Mouse (Mus musculus): Measurements from ENCODE around the gene Gsdma2. TPM values are rescaled to one million over a fixed set of nuclear protein-coding genes. Genes with fewer than 3 reads are reported as not detected.
A peak's percentile ranks its signal among the peaks of the same experiment; 100 is the strongest.
"Not testable (repeated sequence)": the region's sequence is repeated elsewhere in the genome, so short reads cannot be mapped to it uniquely, and the experiment has no call there.

Gsdma2 gene
- total and polyA plus RNA-seq, 3 experiments, result not detected

DNA sequence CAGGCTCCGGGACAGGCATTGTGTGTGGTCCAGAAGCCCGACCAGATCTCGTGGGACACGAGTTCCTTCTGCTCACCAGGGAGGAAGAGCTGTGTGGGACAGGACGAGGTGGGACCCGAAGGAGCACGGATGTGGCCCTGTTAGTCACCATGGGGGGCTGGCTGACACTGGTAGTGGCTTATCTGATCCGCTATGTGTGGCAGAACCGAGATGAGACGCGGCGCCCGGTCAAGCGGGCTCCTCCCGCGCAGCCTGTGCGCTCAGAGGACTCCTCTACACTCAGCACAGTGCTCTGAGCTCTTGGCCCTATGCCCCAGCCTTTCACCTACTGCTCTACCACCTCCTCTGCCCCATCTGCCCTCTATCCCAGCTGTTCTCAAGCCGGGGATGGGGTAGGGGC is 47.3 kb upstream of the Gsdma2 start (continued):
- TF ChIP-seq POLR2AphosphoS5 (IDR thresholded peaks at IDR 0.05; ENCODE audit: borderline replicate concordance, low read depth, low read length) (no peak), NELFE (IDR thresholded peaks at IDR 0.05; ENCODE audit: low read depth, low read length) (no peak), HCFC1 (IDR thresholded peaks at IDR 0.05; ENCODE audit: low read depth, low read length) (no peak)

DNA sequence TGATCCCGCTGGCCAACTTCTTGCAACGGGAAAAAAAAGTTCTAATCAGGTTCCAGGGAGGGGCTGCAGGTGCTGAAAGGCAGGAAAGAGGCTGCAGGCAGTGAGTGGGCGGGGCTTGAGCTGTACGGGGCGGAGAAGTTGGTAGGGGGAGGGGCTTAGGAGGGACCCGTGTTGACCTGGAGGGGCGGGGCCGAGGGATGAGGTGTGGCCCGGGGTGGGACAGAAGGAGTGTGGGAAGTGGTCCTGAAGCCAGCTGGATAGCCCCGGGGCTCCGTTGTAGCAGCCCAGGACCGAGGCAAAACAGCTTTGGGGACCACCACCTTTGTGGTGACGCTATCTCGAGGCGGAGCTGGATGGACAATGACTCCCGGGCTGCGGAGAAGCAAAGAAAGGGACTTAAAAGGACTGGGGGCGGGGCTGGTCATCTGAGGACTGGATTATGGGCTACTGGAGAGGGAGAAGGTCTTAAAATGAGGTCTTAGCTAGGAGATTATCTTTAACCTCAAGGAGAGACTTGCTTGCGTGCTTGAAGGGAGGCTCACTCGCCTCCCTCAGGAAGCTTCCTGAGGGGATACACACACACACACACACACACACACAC is 44.4 kb upstream of the Gsdma2 start:
- TF ChIP-seq E2F4 (IDR thresholded peaks at IDR 0.05; ENCODE audit: borderline replicate concordance, low read depth, low read length) (no peak), RCOR1 (IDR thresholded peaks at IDR 0.05; ENCODE audit: low read depth, low read length) (no peak), ZMIZ1 (IDR thresholded peaks at IDR 0.05; ENCODE audit: low read depth, low read length) (no peak), SIN3A (IDR thresholded peaks at IDR 0.05; ENCODE audit: low read length) (no peak), NELFE (IDR thresholded peaks at IDR 0.05; ENCODE audit: low read depth, low read length) (no peak), GATA1 (IDR thresholded peaks at IDR 0.05; ENCODE audit: low read depth, low read length) (no peak)
- no peak overlapping the region for H3K9ac ChIP-seq (ENCODE audit: control insufficient read depth, low read depth, low read length, poor library complexity, severe bottlenecking)
- H3K36me3 ChIP-seq (ENCODE audit: control insufficient read depth in 1 of 2, insufficient read depth in 2 of 2, low read length in 2 of 2), result 0 out of 4 replicates have a peak, but pooled peaks cover 0 to 2% of the 10 kb centered on the region in 2 experiments
- no peaks in the 10 kb centered on the region for H3K79me2 ChIP-seq (ENCODE audit: control insufficient read depth, insufficient read depth, low read length, poor library complexity)
- DNase-seq (ENCODE audit: low read depth, low spot score), result peak; percentile 73
- H3K4me3 ChIP-seq (ENCODE audit: control insufficient read depth in 1 of 2, insufficient read depth in 1 of 2, low read depth in 2 of 2, low read length in 2 of 2), result peak overlapping the region; percentile 30 to 40; a peak in 3 of 4 replicates
- no peaks in the 10 kb centered on the region for H3K9me3 ChIP-seq (replicated peaks; ENCODE audit: insufficient read depth, low read length)
- H3K4me1 ChIP-seq (ENCODE audit: control insufficient read depth in 1 of 2, insufficient read depth in 2 of 2, low read length in 2 of 2), result peaks cover 2 to 5% of the 10 kb centered on the region in 2 experiments; a peak in 2 of 4 replicates
- H3K27ac ChIP-seq (ENCODE audit: control insufficient read depth, low read depth, low read length), result no peak overlapping the region
- H3K27me3 ChIP-seq (ENCODE audit: control insufficient read depth in 1 of 2, insufficient read depth in 2 of 2, low read length in 2 of 2), result peaks cover 8 to 9% of the 10 kb centered on the region in 2 experiments

DNA sequence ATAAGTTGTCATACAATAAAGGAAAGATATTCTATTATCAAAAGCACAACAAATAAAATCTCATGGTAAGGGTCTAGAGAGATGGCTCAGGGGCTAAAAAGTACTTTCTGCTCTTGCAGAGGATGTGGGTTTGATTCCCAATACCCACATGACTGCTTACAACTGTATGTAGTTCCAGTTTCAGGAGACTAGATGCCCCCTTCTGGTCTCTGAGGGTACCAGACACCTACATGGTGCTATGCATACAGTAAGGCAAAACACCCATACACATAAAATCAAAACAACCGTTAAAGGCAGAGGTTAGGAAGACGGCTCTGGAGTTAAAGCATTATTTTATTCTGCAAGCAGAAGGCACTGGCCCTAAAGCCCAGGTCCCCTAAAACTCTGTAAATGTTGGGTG is 42.6 kb upstream of the Gsdma2 start:
- TF ChIP-seq ZC3H11A (IDR thresholded peaks at IDR 0.05; ENCODE audit: low read depth, low read length) (peak; percentile 53), RAD21 (IDR thresholded peaks at IDR 0.05; ENCODE audit: low read depth, low read length) (peak; percentile 61), MEF2A (IDR thresholded peaks at IDR 0.05; ENCODE audit: extremely low read depth, insufficient replicate concordance, low read depth, low read length, poor library complexity, severe bottlenecking) (no peak), GATA1 (IDR thresholded peaks at IDR 0.05; ENCODE audit: low read depth, low read length) (no peak), CTCF (IDR thresholded peaks at IDR 0.05 in 2 of 3, conservative IDR thresholded peaks at IDR 0.05 in 1 of 3; ENCODE audit: control insufficient read depth in 1 of 3, insufficient read depth in 1 of 3, low read depth in 2 of 3, low read length in 3 of 3, poor library complexity in 1 of 3, severe bottlenecking in 1 of 3) (peak; percentile 28 to 79 (median 34)), USF1 (IDR thresholded peaks at IDR 0.05; ENCODE audit: low read depth, low read length) (0 out of 2 replicates have a peak, but pooled peaks have one; percentile 20), ZNF384 (IDR thresholded peaks at IDR 0.05; ENCODE audit: low read depth, low read length) (no peak), SMC3 (IDR thresholded peaks at IDR 0.05; ENCODE audit: low read depth, low read length) (peak; percentile 79), CHD1 (IDR thresholded peaks at IDR 0.05; ENCODE audit: low read depth, low read length) (no peak)
- Histone ChIP-seq H3K4me3 (ENCODE audit: control insufficient read depth in 1 of 2, insufficient read depth in 1 of 2, low read depth in 2 of 2, low read length in 2 of 2) (no peak overlapping the region), H3K27me3 (ENCODE audit: control insufficient read depth in 1 of 2, insufficient read depth in 2 of 2, low read length in 2 of 2) (peaks cover 13 to 16% of the 10 kb centered on the region in 2 experiments), H3K9ac (ENCODE audit: control insufficient read depth, low read depth, low read length, poor library complexity, severe bottlenecking) (no peak overlapping the region), H3K79me2 (ENCODE audit: control insufficient read depth, insufficient read depth, low read length, poor library complexity) (no peaks in the 10 kb centered on the region), H3K9me3 (replicated peaks; ENCODE audit: insufficient read depth, low read length) (no peaks in the 10 kb centered on the region), H3K27ac (ENCODE audit: control insufficient read depth, low read depth, low read length) (no peak overlapping the region), H3K36me3 (ENCODE audit: control insufficient read depth in 1 of 2, insufficient read depth in 2 of 2, low read length in 2 of 2) (0 out of 4 replicates have a peak, but pooled peaks cover 0 to 2% of the 10 kb centered on the region in 2 experiments), H3K4me1 (ENCODE audit: control insufficient read depth in 1 of 2, insufficient read depth in 2 of 2, low read length in 2 of 2) (peaks cover 2 to 5% of the 10 kb centered on the region in 2 experiments; a peak in 2 of 4 replicates)
- DNase-seq (ENCODE audit: low read depth, low spot score), result peak; percentile 60

DNA sequence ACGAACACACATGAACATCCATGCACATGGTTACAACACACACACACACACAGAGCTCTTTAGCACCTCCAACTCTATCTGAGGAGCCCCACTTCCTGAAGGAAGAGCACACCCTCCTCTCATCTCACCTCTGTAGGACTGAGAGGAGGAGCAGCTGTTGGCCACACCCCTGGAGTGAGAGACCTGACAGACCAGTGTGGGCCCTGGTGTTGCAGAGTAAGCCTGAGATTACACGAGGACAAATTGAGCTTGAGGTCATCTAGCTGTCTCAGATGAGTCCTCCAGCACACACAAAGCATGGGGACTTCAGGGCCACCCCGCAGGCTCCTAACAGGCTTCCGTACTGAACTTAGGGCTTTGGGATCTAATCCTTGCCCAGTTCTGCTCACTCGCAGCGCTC is 41.6 kb upstream of the Gsdma2 start:
- not testable (repeated sequence) for H3K27ac ChIP-seq (ENCODE audit: control insufficient read depth, low read depth, low read length); H3K9me3 ChIP-seq (replicated peaks; ENCODE audit: insufficient read depth, low read length); DNase-seq (ENCODE audit: low read depth, low spot score); H3K4me3 ChIP-seq (ENCODE audit: control insufficient read depth in 1 of 2, insufficient read depth in 1 of 2, low read depth in 2 of 2, low read length in 2 of 2); H3K9ac ChIP-seq (ENCODE audit: control insufficient read depth, low read depth, low read length, poor library complexity, severe bottlenecking); H3K4me1 ChIP-seq (ENCODE audit: control insufficient read depth in 1 of 2, insufficient read depth in 2 of 2, low read length in 2 of 2); H3K36me3 ChIP-seq (ENCODE audit: control insufficient read depth in 1 of 2, insufficient read depth in 2 of 2, low read length in 2 of 2); H3K79me2 ChIP-seq (ENCODE audit: control insufficient read depth, insufficient read depth, low read length, poor library complexity)
- H3K27me3 ChIP-seq (ENCODE audit: control insufficient read depth in 1 of 2, insufficient read depth in 2 of 2, low read length in 2 of 2), result peaks cover 12 to 22% of the 10 kb centered on the region in 2 experiments
